Mouse (Mus musculus): ENCODE results near the gene Mta3.
A peak's percentile ranks its signal among the peaks of the same experiment; 100 is the strongest.
"Not testable (repeated sequence)": the region's sequence is repeated elsewhere in the genome, so short reads cannot be mapped to it uniquely, and the experiment has no call there.

Mta3 gene

GRCm38 (mm10) chr17:83709517-83709916 lies 3.6 kb downstream of the Mta3 start:
- not testable (repeated sequence) for DNase-seq

GRCm38 (mm10) chr17:83710639-83711038 lies 4.7 kb downstream of the Mta3 start:
- no peak for DNase-seq

GRCm38 (mm10) chr17:83712341-83712740 lies 6.4 kb downstream of the Mta3 start:
- no peak for DNase-seq

- no peak for DNase-seq
These were observed 14.5 kb downstream of the Mta3 start for GRCm38 (mm10) chr17:83720449-83720848.

GRCm38 (mm10) chr17:83721157-83721556 lies 15.2 kb downstream of the Mta3 start:
- no peak for DNase-seq

DNA sequence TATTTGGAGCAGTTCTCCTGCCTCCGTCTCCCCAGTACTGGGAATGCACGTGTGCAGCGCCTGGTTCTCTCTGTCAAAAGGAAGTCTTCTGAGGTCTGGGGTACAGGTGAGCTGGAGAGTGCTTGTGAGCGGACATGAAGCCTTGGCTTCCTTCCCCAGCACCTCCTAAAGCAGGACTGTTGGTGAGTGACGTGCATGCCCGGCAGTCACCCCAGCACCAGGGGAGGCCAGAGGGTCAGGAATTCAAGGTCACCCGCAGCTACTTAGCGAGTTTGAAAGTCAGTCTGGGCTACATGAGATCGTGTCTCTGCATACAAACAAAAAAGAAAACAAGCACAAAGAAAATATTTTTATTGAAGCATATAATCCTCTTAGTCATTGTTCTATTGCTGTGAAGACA lies 17.1 kb downstream of the Mta3 start:
- DNase-seq: peak; percentile 84

GRCm38 (mm10) chr17:83726496-83726895 lies 20.5 kb downstream of the Mta3 start:
- no peak for DNase-seq

- DNase-seq: peak; percentile 83
These were observed 21.7 kb downstream of the Mta3 start for GRCm38 (mm10) chr17:83727707-83728106.

- DNase-seq: peak; percentile 42
These were observed 23.1 kb downstream of the Mta3 start for GRCm38 (mm10) chr17:83729029-83729428.

- peak; percentile 78 for DNase-seq
These were observed 24.2 kb downstream of the Mta3 start for GRCm38 (mm10) chr17:83730123-83730522.

- peak; percentile 97 for DNase-seq
These were observed 26.2 kb downstream of the Mta3 start for GRCm38 (mm10) chr17:83732166-83732629.

- peak; percentile 88 for DNase-seq
These were observed 26.8 kb downstream of the Mta3 start for GRCm38 (mm10) chr17:83732801-83733200.

DNA sequence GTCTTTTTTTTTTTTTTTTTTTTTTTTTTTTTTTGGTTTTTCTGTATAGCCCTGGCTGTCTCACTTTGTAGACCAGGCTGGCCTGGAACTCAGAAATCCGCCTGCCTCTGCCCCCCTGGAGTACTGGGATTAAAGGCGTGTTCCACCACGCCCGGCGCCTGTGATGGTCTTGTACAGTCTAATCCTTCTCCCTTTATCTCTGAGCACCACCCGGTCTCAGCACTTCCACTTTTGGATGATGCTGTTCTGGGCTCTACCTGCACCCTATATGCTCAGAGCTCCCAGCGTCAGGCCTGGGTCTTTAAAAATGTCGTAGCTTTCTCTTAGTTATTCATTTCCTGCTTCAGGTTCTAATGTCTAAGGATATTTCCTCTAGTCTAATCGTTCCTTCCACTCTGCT lies 30.7 kb downstream of the Mta3 start:
- no peak for DNase-seq

DNA sequence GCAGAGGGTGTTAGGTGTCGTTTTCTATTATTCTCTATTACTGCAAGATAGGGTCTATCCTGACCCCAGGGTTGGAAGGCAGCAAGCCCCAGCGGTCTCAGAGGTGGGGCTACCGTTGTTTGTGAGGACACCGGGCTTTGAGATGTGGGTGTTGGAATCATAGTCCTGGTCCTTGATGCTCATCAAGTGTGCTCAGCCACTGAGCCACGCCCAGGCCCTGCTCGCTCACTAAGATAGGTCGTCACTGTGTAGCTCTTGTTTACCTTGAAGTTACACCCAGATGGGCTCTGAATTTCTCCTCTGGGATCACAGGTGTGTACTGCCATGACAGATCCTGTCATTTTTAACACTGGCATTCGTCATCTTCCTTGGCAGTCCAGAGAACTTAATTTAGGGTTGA lies 31.8 kb downstream of the Mta3 start:
- no peak for DNase-seq

GRCm38 (mm10) chr17:83740135-83740676 lies 34.2 kb downstream of the Mta3 start:
- peak; percentile 68 for DNase-seq

DNA sequence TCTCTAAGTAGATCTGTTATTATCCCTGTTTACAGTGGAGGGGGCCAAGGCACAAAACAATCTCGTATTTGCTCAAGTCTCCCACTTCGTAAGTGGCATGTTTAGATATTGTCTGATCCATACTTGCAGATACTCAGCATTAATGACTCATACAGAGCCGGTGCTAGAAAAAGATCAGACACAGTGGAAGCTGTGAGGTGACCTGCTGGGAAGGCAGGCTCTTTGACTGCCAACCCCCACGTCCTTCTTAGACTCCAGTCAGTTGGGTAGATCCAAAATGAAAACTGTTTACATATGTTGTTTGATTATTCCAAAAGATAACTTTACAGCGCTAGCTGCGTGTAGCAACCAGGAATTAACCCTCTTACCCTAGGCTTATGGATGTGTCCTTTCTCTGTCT lies 35.3 kb downstream of the Mta3 start:
- DNase-seq: no peak

DNA sequence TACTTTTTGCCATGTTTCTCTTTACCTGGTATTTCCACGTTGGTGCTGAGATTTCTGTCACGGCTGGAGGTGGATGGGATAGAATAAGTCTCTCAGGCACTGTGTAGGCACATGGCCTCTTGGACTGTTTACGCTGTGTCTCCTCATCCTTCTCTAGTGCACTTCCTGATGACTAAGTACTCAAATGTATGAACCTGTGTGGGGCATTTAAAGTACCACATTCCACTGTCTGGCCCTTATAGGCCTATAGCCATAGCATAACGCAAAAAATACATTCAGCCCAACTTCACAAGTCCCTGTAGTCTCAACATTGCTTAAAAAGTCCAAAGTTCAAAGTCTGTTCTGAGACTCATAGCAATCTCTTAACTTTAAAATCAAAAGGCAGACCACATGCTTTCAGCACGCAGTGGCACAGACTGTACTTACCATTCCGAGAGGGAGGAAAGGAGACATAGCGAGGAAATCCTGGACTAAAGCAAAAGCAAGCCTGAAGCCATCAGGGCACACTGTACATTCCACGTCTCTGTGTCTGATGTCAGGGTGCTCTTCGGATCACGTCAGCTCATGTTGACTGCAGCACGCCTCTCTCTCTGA lies 38.4 kb downstream of the Mta3 start:
- DNase-seq: no peak

DNA sequence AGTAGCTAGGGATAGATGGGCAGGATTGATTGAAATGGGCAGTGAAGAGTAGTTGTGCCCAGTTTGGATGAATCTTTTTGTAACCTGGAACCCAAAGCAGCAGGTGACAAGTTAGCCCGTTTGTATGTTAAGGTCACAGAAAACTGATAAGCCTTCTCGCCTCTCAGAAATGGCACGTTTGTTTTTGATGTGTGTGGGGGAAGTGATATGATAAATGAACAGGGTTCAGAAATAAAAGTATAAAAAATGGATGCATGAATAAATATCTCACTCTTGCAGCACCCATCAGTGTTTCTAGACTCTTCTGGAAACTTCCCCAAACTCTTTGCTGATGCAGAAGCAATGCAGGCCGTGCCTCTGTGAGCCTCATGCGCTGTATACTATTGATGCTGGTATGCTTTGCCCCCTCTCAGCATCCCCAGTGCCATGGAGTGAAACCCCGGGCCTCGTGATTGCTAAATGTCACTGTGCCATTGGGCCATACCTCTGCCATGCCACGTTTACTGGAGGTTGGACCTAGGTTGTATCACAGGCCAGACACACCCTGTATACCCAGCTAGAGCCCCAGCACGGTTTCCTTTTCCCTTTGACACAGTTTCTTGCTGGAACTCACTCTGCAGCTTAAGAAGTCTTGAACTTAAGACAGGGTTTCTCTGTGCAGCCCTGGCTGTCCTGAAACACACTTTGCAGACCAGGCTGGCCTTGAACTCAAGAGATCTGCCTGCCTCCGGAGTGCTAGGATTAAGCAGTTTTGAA lies 41.6 kb downstream of the Mta3 start:
- no peak for DNase-seq

GRCm38 (mm10) chr17:83750216-83750950 lies 44.4 kb downstream of the Mta3 start:
- no peak for DNase-seq

DNA sequence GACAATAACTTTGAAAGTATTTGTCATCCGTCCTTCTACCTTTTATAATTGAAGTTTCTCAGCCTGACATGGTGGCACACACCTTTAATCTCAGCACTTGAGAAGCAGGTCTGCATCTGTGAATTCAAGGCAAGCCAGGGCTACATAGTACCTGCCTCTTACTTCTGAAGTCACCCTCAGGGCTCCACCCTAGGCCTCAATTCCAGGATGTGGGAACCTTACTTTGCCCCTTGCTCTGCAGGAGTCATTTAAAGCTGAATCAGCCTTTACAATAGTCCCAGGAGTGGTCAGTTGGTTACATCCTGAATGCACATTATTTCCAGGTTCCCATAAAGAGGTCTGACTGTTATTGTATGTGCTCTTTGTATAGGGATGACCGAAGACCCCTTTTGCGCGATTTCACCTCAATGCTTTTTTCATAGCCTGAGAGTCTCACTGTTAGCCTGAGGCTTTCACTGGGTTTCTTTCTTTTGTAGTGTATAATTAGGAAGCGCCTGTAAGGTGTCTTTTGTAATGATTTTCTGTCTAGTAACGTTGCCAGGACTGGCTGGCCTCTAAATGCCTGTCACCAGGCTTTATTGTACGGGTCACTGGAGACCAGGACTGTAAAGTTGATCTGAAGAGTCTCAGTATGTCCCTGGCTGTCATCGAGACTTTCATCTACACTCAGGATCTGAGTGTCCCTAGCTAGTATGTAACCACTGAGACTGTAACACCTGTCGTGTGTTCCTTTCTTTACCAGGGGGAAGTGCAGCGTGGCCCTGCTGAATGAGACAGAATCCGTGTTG lies 47.3 kb downstream of the Mta3 start:
- no peak for DNase-seq

- no peak for DNase-seq
These were observed 52.1 kb downstream of the Mta3 start for GRCm38 (mm10) chr17:83758096-83758495.

DNA sequence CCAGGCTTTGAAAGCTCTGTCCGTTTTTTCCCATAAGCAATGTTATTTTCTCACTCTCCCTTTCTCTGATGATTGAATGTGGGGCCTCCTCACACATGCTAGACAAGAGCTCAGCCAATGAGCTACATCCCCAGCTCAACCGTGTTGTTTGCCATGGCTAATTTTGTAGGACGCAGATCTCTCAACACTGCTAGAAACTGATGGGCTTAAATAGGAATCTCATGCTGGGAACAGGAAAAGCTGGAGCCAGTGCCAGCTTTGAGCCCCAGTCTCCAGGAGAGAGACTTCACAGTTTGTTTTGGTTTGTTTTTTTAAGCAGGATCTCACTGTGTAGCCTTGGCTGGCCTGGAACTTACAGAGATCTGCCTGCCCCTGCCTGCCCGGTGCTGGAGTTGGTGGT lies 53.6 kb downstream of the Mta3 start:
- DNase-seq: no peak

DNA sequence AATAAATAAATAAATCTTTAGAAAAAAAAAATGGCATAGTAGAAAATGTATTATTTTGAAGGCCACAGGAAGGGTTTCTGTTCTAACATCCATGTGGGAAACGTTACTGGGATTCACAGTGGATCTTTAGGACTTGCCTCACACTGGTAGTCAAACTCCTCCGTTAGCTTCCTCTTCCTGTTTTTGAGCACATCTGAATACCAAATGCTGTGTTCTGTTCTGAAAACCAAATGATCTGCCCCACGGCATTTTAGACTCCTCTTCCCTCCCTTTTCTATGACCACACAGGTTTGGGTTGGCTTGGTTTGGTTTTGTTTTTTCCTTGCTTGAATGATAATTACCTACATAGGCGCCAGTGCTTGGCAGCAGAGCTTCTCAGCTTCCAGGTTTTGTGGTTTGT lies 58.6 kb downstream of the Mta3 start:
- no peak for DNase-seq

All from heart, adult 11 months (tissue).